Mouse (Mus musculus): ENCODE data around the gene Bscl2. TPM values are rescaled to one million over a fixed set of nuclear protein-coding genes. Genes with fewer than 3 reads are reported as not detected.

Bscl2 gene
- total RNA-seq, 1 experiment = 62.6 TPM

DNA sequence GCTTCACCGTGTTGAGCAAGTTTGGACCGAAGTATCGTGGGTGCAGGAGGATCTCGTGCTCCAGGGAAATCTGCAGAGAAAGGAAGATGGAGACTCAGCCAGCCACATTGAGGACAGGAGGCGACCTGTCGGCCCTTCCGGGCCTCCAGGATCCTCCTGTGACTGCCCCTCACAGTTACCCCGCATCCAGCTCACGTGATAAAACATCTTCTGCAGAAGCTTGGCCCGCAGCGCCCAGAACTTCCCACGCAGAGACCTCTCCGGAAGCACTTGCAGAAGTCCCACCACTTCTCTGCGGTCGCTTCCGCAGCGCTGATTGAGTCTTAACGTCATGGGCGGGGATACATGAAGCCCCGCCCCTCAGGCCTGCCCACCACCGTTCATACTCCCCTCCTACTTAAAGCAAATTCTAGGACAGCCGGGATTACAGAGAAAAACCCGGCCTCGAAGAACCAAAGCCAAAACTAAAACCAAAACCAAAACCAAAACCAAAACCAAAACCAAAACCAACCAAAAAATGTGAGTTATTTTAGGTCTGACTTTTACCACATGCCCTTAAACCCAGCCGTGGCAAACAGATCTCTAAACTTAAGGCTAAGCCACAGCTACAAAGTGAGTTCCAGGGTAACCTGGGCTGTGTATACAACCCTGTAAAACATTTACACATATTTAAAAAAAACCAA, 38.9 kb upstream of the Bscl2 start, which contains the start of gene Polr2g:
Polr2g (minus strand) TSS at position 314 of the 683 bp plus-strand sequence.
- H3K36me3 ChIP-seq (ENCODE audit: control insufficient read depth, insufficient read depth, low read length, poor library complexity, severe bottlenecking) = peaks cover 11% of the 10 kb centered on the region
- peak; percentile 85 for DNase-seq (ENCODE audit: low read depth, low spot score)
- H3K9ac ChIP-seq (ENCODE audit: insufficient read depth, low read depth, low read length, poor library complexity, severe bottlenecking) = peak within 1 kb of the TSS; percentile 85
- peak within 1 kb of the TSS; percentile 23; the same call in 1 of the 2 replicates for H3K27ac ChIP-seq (ENCODE audit: insufficient read depth, low read depth, low read length, poor library complexity, severe bottlenecking)
- peaks cover 3 to 6% of the 10 kb centered on the region in 2 experiments; a peak in 2 of 4 replicates for H3K4me1 ChIP-seq (ENCODE audit: control insufficient read depth in 2 of 2, insufficient read depth in 2 of 2, low read length in 2 of 2, poor library complexity in 1 of 2)
- H3K4me3 ChIP-seq (ENCODE audit: insufficient read depth in 1 of 2, low read depth in 1 of 2, low read length in 2 of 2, poor library complexity in 1 of 2, severe bottlenecking in 1 of 2) = peak within 1 kb of the TSS; percentile 82 to 94
- TF ChIP-seq ZNF384 (IDR thresholded peaks at IDR 0.05; ENCODE audit: low read depth, low read length) (no peak), HCFC1 (IDR thresholded peaks at IDR 0.05; ENCODE audit: borderline replicate concordance, insufficient read depth, low read length) (no peak), CHD2 (IDR thresholded peaks at IDR 0.05; ENCODE audit: low read depth, low read length) (0 out of 2 replicates have a peak, but pooled peaks have one; percentile 9)
- no peaks in the 10 kb centered on the region for H3K9me3 ChIP-seq (ENCODE audit: control insufficient read depth, insufficient read depth, low read depth, low read length)
- in situ Hi-C loops (cut with MboI; ENCODE audit: low sequenced_read_pairs in 2 of 2, unreplicated experiment in 2 of 2) = no loop called here

DNA sequence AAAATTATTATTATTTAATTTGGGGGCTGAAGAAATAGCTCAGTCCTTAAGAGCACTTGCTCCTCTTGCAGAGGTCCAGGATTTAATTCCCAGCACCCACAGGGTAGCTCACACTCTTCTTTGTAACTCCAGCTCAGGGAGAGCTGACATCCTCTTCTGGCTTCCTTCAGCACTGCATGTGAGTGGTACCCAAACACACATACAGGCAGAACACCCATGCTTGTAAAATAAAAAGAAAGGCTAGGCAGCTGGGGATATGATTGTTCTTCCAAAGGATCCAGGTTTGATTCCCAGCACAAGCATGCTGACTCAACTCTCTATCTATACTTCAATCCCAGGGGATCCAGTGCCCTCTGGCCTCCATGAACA, 38.3 kb upstream of the Bscl2 start:
- Histone ChIP-seq H3K9ac (ENCODE audit: insufficient read depth, low read depth, low read length, poor library complexity, severe bottlenecking) (no peak overlapping the region), H3K9me3 (ENCODE audit: control insufficient read depth, insufficient read depth, low read depth, low read length) (no peaks in the 10 kb centered on the region), H3K4me1 (ENCODE audit: control insufficient read depth in 2 of 2, insufficient read depth in 2 of 2, low read length in 2 of 2, poor library complexity in 1 of 2) (peaks cover 3 to 6% of the 10 kb centered on the region in 2 experiments; a peak in 2 of 4 replicates), H3K4me3 (ENCODE audit: insufficient read depth in 1 of 2, low read depth in 1 of 2, low read length in 2 of 2, poor library complexity in 1 of 2, severe bottlenecking in 1 of 2) (0 out of 4 replicates have a peak overlapping the region, but pooled peaks of 1 of the 2 experiments have one; percentile 94), H3K27ac (ENCODE audit: insufficient read depth, low read depth, low read length, poor library complexity, severe bottlenecking) (no peak overlapping the region), H3K36me3 (ENCODE audit: control insufficient read depth, insufficient read depth, low read length, poor library complexity, severe bottlenecking) (peaks cover 8% of the 10 kb centered on the region)
- in situ Hi-C loops (cut with MboI; ENCODE audit: low sequenced_read_pairs in 2 of 2, unreplicated experiment in 2 of 2) = no loop called here
- DNase-seq (ENCODE audit: low read depth, low spot score) = no peak
- TF ChIP-seq MAFK (IDR thresholded peaks at IDR 0.05; ENCODE audit: insufficient read depth, low read depth, low read length) (no peak), CHD2 (IDR thresholded peaks at IDR 0.05; ENCODE audit: low read depth, low read length) (no peak), ZC3H11A (IDR thresholded peaks at IDR 0.05; ENCODE audit: borderline replicate concordance, low read depth, low read length) (no peak), ZNF384 (IDR thresholded peaks at IDR 0.05; ENCODE audit: low read depth, low read length) (no peak), HCFC1 (IDR thresholded peaks at IDR 0.05; ENCODE audit: borderline replicate concordance, insufficient read depth, low read length) (no peak)

DNA sequence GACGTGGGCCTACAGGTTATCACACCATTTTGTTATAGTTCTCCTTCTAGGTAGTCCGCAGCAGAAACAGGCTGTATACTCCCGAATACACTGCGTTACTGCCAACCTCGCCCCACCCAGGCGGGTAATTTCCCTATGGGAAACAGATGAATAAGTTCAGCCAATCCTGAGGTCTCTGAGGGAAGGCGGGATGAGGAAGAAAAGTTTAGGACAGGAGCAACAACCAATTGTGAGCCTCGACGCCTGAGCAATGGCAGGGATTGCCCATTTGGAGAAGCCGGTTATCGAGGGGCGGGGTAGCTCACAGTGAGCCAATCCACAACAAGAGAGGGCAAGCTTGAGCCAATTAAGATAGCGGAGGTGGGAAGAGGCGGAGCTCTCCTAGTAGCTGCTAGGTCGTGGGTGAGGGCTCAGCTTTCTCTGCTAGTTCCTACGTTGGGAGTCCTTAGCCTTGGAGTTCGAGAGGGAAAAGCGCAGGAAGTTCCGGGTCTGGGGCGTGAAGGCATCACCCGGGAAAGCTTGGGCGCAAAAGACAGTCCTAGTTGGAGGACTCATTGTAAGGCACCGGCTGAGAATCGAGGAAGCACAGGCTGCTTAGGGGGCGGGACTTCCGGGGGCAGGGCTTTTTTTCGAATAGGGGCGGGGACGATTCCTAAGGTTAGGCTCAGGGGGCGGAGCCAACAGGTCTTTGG, 35.0 kb upstream of the Bscl2 start, which contains the start of gene Zbtb3:
Zbtb3 (plus strand) TSS at position 426 of the 692 bp plus-strand sequence.
- peak; percentile 96 for DNase-seq (ENCODE audit: low read depth, low spot score)
- TF ChIP-seq MAFK (IDR thresholded peaks at IDR 0.05; ENCODE audit: insufficient read depth, low read depth, low read length) (no peak), CHD2 (IDR thresholded peaks at IDR 0.05; ENCODE audit: low read depth, low read length) (peak; percentile 93), ZNF384 (IDR thresholded peaks at IDR 0.05; ENCODE audit: low read depth, low read length) (no peak), ZC3H11A (IDR thresholded peaks at IDR 0.05; ENCODE audit: borderline replicate concordance, low read depth, low read length) (no peak), HCFC1 (IDR thresholded peaks at IDR 0.05; ENCODE audit: borderline replicate concordance, insufficient read depth, low read length) (0 out of 2 replicates have a peak, but pooled peaks have one; percentile 24)
- Histone ChIP-seq H3K9me3 (ENCODE audit: control insufficient read depth, insufficient read depth, low read depth, low read length) (no peaks in the 10 kb centered on the region), H3K4me3 (ENCODE audit: insufficient read depth in 1 of 2, low read depth in 1 of 2, low read length in 2 of 2, poor library complexity in 1 of 2, severe bottlenecking in 1 of 2) (peak within 1 kb of the TSS; percentile 82 to 99), H3K27ac (ENCODE audit: insufficient read depth, low read depth, low read length, poor library complexity, severe bottlenecking) (peak within 1 kb of the TSS; percentile 79), H3K9ac (ENCODE audit: insufficient read depth, low read depth, low read length, poor library complexity, severe bottlenecking) (peak within 1 kb of the TSS; percentile 88), H3K4me1 (ENCODE audit: control insufficient read depth in 2 of 2, insufficient read depth in 2 of 2, low read length in 2 of 2, poor library complexity in 1 of 2) (peaks cover 5 to 11% of the 10 kb centered on the region in 2 experiments), H3K36me3 (ENCODE audit: control insufficient read depth, insufficient read depth, low read length, poor library complexity, severe bottlenecking) (peaks cover 2% of the 10 kb centered on the region; the same call in 1 of the 2 replicates)
- in situ Hi-C loops (cut with MboI; ENCODE audit: low sequenced_read_pairs in 2 of 2, unreplicated experiment in 2 of 2) = no loop called here

DNA sequence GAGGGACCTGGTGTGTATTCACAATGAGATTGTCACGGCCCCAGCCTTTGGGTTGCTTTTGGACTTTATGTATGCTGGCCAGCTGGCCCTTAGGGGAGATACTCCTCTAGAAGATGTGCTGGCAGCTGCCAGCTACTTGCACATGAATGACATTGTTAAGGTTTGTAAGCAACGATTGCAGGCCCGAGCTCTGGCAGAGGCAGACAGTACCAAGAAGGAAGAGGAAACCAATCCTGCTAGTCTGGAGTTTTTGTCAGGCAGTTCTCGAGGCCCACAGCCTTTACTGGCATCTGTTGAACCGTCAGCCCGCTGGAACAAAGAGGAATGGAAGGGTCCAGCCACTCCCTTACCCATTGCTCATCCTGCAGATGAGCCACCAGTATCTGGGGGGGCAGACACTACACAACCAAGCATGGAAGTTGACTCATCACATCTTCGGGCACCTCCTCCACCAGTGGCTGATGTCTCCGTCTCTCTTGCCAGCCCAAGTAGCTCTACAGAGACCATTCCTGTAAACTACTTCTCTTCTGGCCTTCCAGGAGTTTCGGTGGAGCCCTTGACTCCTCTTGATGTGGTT, 34.0 kb upstream of the Bscl2 start:
- DNase-seq (ENCODE audit: low read depth, low spot score) = no peak
- no peak for TF ChIP-seq ZNF384 (IDR thresholded peaks at IDR 0.05; ENCODE audit: low read depth, low read length)
- no peak for TF ChIP-seq CHD2 (IDR thresholded peaks at IDR 0.05; ENCODE audit: low read depth, low read length)
- TF ChIP-seq MAFK (IDR thresholded peaks at IDR 0.05; ENCODE audit: insufficient read depth, low read depth, low read length) = no peak
- no peak for TF ChIP-seq HCFC1 (IDR thresholded peaks at IDR 0.05; ENCODE audit: borderline replicate concordance, insufficient read depth, low read length)
- no peak for TF ChIP-seq ZC3H11A (IDR thresholded peaks at IDR 0.05; ENCODE audit: borderline replicate concordance, low read depth, low read length)
- Histone ChIP-seq H3K27ac (ENCODE audit: insufficient read depth, low read depth, low read length, poor library complexity, severe bottlenecking) (no peak overlapping the region; the same call in 1 of the 2 replicates), H3K4me1 (ENCODE audit: control insufficient read depth in 2 of 2, insufficient read depth in 2 of 2, low read length in 2 of 2, poor library complexity in 1 of 2) (peaks cover 7 to 9% of the 10 kb centered on the region in 2 experiments), H3K36me3 (ENCODE audit: control insufficient read depth, insufficient read depth, low read length, poor library complexity, severe bottlenecking) (peaks cover 5% of the 10 kb centered on the region; the same call in 1 of the 2 replicates), H3K4me3 (ENCODE audit: insufficient read depth in 1 of 2, low read depth in 1 of 2, low read length in 2 of 2, poor library complexity in 1 of 2, severe bottlenecking in 1 of 2) (peak overlapping the region; percentile 82 to 99; a peak in 2 of 4 replicates), H3K9ac (ENCODE audit: insufficient read depth, low read depth, low read length, poor library complexity, severe bottlenecking) (peak overlapping the region; percentile 69; the same call in 1 of the 2 replicates), H3K9me3 (ENCODE audit: control insufficient read depth, insufficient read depth, low read depth, low read length) (no peaks in the 10 kb centered on the region)
- in situ Hi-C loops (cut with MboI; ENCODE audit: low sequenced_read_pairs in 2 of 2, unreplicated experiment in 2 of 2) = no loop called here
